Mouse (Mus musculus) ES-E14 (cell line): ENCODE measurements around the gene Erbb4. TPM values are rescaled to one million over a fixed set of nuclear protein-coding genes. Genes with fewer than 3 reads are reported as not detected.

Experiments
- DNase-seq: peaks from one replicate; pipeline ENCODE4 v3.0.0-alpha.2; 2013; ENCODE audit warnings: low read depth, low spot score
- H3K27ac ChIP-seq: 2 replicates; pipeline ENCODE4 v1.5.1; 2012; ENCODE audit warnings: low read depth, mild to moderate bottlenecking, low read length, moderate library complexity, mixed read lengths; ENCODE audit not compliant: poor library complexity, insufficient read depth, severe bottlenecking
- H3K36me3 ChIP-seq: 2 replicates; pipeline ENCODE4 v1.6.1; 2012; ENCODE audit warnings: mild to moderate bottlenecking, low read length, moderate library complexity, mixed read lengths; ENCODE audit not compliant: control insufficient read depth, poor library complexity, insufficient read depth, severe bottlenecking
- H3K4me1 ChIP-seq, 2 experiments: fragments of 150-350 bp in 1 of 2; sonication (generic) in 1 of 2; 2 replicates each; pipeline ENCODE4 v1.6.1; 2012; ENCODE audit warnings: low read length in 2 of 2, mild to moderate bottlenecking in 1 of 2, mixed read lengths in 1 of 2; ENCODE audit not compliant: control insufficient read depth in 2 of 2, insufficient read depth in 2 of 2, poor library complexity in 1 of 2
- H3K4me3 ChIP-seq, 2 experiments: fragments of 150-350 bp in 1 of 2; sonication (generic) in 1 of 2; 2 replicates each; pipeline ENCODE4 v1.5.1; 2012; ENCODE audit warnings: low read length in 2 of 2, low read depth in 1 of 2, mild to moderate bottlenecking in 1 of 2, mixed read lengths in 1 of 2; ENCODE audit not compliant: insufficient read depth in 1 of 2, poor library complexity in 1 of 2, severe bottlenecking in 1 of 2
- H3K9ac ChIP-seq: 2 replicates; pipeline ENCODE4 v1.6.1; 2012; ENCODE audit warnings: low read depth, mild to moderate bottlenecking, low read length, mixed read lengths; ENCODE audit not compliant: poor library complexity, insufficient read depth, severe bottlenecking
- H3K9me3 ChIP-seq: fragments of 150-350 bp; sonication (generic); 2 replicates; pipeline ENCODE4 v1.6.1; 2012; ENCODE audit warnings: low read depth, mild to moderate bottlenecking, low read length; ENCODE audit not compliant: control insufficient read depth, insufficient read depth
- CHD2 ChIP-seq: IDR thresholded peaks from 2 replicates; pipeline ENCODE4 v1.6.1; 2014; ENCODE audit warnings: mild to moderate bottlenecking, low read depth, low read length, inconsistent platforms
- HCFC1 ChIP-seq: IDR thresholded peaks from 2 replicates; pipeline ENCODE4 v1.6.1; 2012; ENCODE audit warnings: low read length, inconsistent platforms, borderline replicate concordance; ENCODE audit not compliant: insufficient read depth
- MAFK ChIP-seq: IDR thresholded peaks from 2 replicates; pipeline ENCODE4 v1.6.1; 2014; ENCODE audit warnings: mild to moderate bottlenecking, low read depth, low read length, inconsistent platforms; ENCODE audit not compliant: insufficient read depth
- ZC3H11A ChIP-seq: IDR thresholded peaks from 2 replicates; pipeline ENCODE4 v1.6.1; 2012; ENCODE audit warnings: low read depth, mild to moderate bottlenecking, inconsistent platforms, low read length, borderline replicate concordance
- ZNF384 ChIP-seq: IDR thresholded peaks from 2 replicates; pipeline ENCODE4 v1.6.1; 2012; ENCODE audit warnings: low read depth, low read length, inconsistent platforms
- in situ Hi-C, 2 experiments: fragments of 600-800 bp; cut with MboI; formaldehyde crosslinking; loops; one replicate each; pipeline ENCODE4 v1.15.1; 2025; ENCODE audit warnings: low sequenced_read_pairs in 2 of 2, inconsistent platforms in 1 of 2; ENCODE audit not compliant: unreplicated experiment in 2 of 2
- total RNA-seq: library from RNA; depleted of rRNA; stranded (reverse); fragments of 300-350 nt; gene quantifications from 2 replicates; pipeline ENCODE4 v1.2.3, GENCODE M21; 2012

Erbb4 gene
- total RNA-seq, 1 experiment = not detected

GRCm38 (mm10) chr1:68666831-68667601, 440.8 kb downstream of the Erbb4 start:
- in situ Hi-C loops = no loop called here
- TF ChIP-seq MAFK (no peak), ZNF384 (no peak), ZC3H11A (no peak), CHD2 (no peak), HCFC1 (no peak)
- H3K4me3 ChIP-seq = no peak overlapping the region

GRCm38 (mm10) chr1:68590475-68590874, 517.4 kb downstream of the Erbb4 start:
- in situ Hi-C loops = no loop called here
- no peak overlapping the region for H3K9ac ChIP-seq
- H3K4me1 ChIP-seq = no peaks in the 10 kb centered on the region
- DNase-seq = no peak
- H3K4me3 ChIP-seq = no peak overlapping the region
- H3K9me3 ChIP-seq = no peaks in the 10 kb centered on the region
- no peaks in the 10 kb centered on the region for H3K36me3 ChIP-seq
- no peak overlapping the region for H3K27ac ChIP-seq
- TF ChIP-seq MAFK = no peak
- no peak for TF ChIP-seq HCFC1
- TF ChIP-seq ZNF384 = no peak
- TF ChIP-seq CHD2 = no peak
- no peak for TF ChIP-seq ZC3H11A

More at GRCm38 (mm10) chr1:68666831-68667601, 440.8 kb downstream of the Erbb4 start:
- no peaks in the 10 kb centered on the region for H3K4me1 ChIP-seq
- no peak overlapping the region for H3K27ac ChIP-seq
- H3K9ac ChIP-seq = no peak overlapping the region
- no peak for DNase-seq
- no peaks in the 10 kb centered on the region for H3K9me3 ChIP-seq
- H3K36me3 ChIP-seq = no peaks in the 10 kb centered on the region

GRCm38 (mm10) chr1:68573851-68574540, 533.9 kb downstream of the Erbb4 start:
- no peak for DNase-seq
- Histone ChIP-seq H3K4me3 (no peak overlapping the region), H3K36me3 (no peaks in the 10 kb centered on the region), H3K4me1 (no peaks in the 10 kb centered on the region), H3K9me3 (no peaks in the 10 kb centered on the region), H3K9ac (no peak overlapping the region), H3K27ac (no peak overlapping the region)
- in situ Hi-C loops = no loop called here
- TF ChIP-seq ZC3H11A (no peak), MAFK (no peak), CHD2 (no peak), HCFC1 (no peak), ZNF384 (no peak)

GRCm38 (mm10) chr1:68570924-68571323, 536.9 kb downstream of the Erbb4 start:
- TF ChIP-seq HCFC1 (no peak), MAFK (no peak), ZC3H11A (no peak), ZNF384 (no peak), CHD2 (no peak)

More at GRCm38 (mm10) chr1:68570924-68571323, 536.9 kb downstream of the Erbb4 start:
- Histone ChIP-seq H3K27ac (no peak overlapping the region), H3K4me3 (no peak overlapping the region), H3K9me3 (no peaks in the 10 kb centered on the region), H3K4me1 (no peaks in the 10 kb centered on the region), H3K9ac (no peak overlapping the region), H3K36me3 (no peaks in the 10 kb centered on the region)
- DNase-seq = no peak
- in situ Hi-C loops = no loop called here
